Mouse (Mus musculus): ENCODE results near the gene Agap1. TPM values are rescaled to one million over a fixed set of nuclear protein-coding genes. Genes with fewer than 3 reads are reported as not detected.

Agap1 gene
- total and polyA plus RNA-seq, 3 experiments = 0.01 TPM; not detected in 2

GRCm38 (mm10) chr1:89474853-89475252 is 20.2 kb downstream of the Agap1 start:
- TF ChIP-seq CHD2 (IDR thresholded peaks at IDR 0.05; ENCODE audit: low read length) (no peak), TCF12 (IDR thresholded peaks at IDR 0.05; ENCODE audit: low read depth, low read length) (no peak), MAZ (IDR thresholded peaks at IDR 0.05; ENCODE audit: low read depth, low read length) (no peak), ZC3H11A (IDR thresholded peaks at IDR 0.05; ENCODE audit: low read depth, low read length) (no peak), MAX (IDR thresholded peaks at IDR 0.05; ENCODE audit: low read length) (no peak), EP300 (IDR thresholded peaks at IDR 0.05; ENCODE audit: low read depth in 1 of 2, low read length in 2 of 2) (no peak), JUND (IDR thresholded peaks at IDR 0.05; ENCODE audit: low read depth, low read length) (no peak), E2F4 (IDR thresholded peaks at IDR 0.05; ENCODE audit: borderline replicate concordance, low read depth, low read length) (no peak), POLR2A (IDR thresholded peaks at IDR 0.05; ENCODE audit: control insufficient read depth in 1 of 2, insufficient read depth in 1 of 2, low read depth in 1 of 2, low read length in 2 of 2, poor library complexity in 1 of 2) (no peak), ELF1 (IDR thresholded peaks at IDR 0.05; ENCODE audit: low read depth, low read length) (no peak), TBP (IDR thresholded peaks at IDR 0.05; ENCODE audit: low read depth, low read length) (no peak)
- H3K27me3 ChIP-seq (ENCODE audit: control insufficient read depth in 1 of 2, insufficient read depth in 2 of 2, low read length in 2 of 2) = no peaks in the 10 kb centered on the region
- no peaks in the 10 kb centered on the region for H3K4me1 ChIP-seq (ENCODE audit: control insufficient read depth in 1 of 2, insufficient read depth in 2 of 2, low read length in 2 of 2)
- no peaks in the 10 kb centered on the region for H3K79me2 ChIP-seq (ENCODE audit: control insufficient read depth, insufficient read depth, low read length, poor library complexity)
- H3K27ac ChIP-seq (ENCODE audit: control insufficient read depth, low read depth, low read length) = no peak overlapping the region
- no peaks in the 10 kb centered on the region for H3K36me3 ChIP-seq (ENCODE audit: control insufficient read depth in 1 of 2, insufficient read depth in 2 of 2, low read length in 2 of 2)
- H3K4me3 ChIP-seq (ENCODE audit: control insufficient read depth in 1 of 2, insufficient read depth in 1 of 2, low read depth in 2 of 2, low read length in 2 of 2) = no peak overlapping the region
- no peak overlapping the region for H3K9ac ChIP-seq (ENCODE audit: control insufficient read depth, low read depth, low read length, poor library complexity, severe bottlenecking)
- no peak for DNase-seq (ENCODE audit: low read depth, low spot score)
- no peaks in the 10 kb centered on the region for H3K9me3 ChIP-seq (replicated peaks; ENCODE audit: insufficient read depth, low read length)

DNA sequence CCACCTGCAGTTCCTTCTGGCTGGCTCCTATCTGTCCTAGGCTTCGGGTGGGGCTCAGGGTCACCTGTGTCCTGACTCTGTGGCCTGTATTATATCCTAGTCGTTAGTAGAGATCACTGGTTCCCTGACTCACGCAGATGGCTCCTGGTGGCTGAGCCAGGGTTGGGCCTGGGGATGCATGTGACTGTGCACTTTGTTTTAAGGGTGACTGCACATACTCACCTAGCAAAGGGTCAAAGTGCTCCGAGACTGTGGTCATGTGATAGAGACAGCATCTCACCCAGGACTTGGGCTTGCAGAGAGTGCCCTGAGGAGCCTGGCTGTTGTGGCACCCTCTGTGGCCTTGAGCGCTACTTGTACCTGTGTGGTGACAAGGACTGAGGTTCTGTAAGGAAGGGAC is 22.4 kb downstream of the Agap1 start:
- H3K27me3 ChIP-seq (ENCODE audit: control insufficient read depth in 1 of 2, insufficient read depth in 2 of 2, low read length in 2 of 2) = no peaks in the 10 kb centered on the region
- H3K4me1 ChIP-seq (ENCODE audit: control insufficient read depth in 1 of 2, insufficient read depth in 2 of 2, low read length in 2 of 2) = no peaks in the 10 kb centered on the region
- H3K36me3 ChIP-seq (ENCODE audit: control insufficient read depth in 1 of 2, insufficient read depth in 2 of 2, low read length in 2 of 2) = no peaks in the 10 kb centered on the region
- H3K9ac ChIP-seq (ENCODE audit: control insufficient read depth, low read depth, low read length, poor library complexity, severe bottlenecking) = no peak overlapping the region
- H3K4me3 ChIP-seq (ENCODE audit: control insufficient read depth in 1 of 2, insufficient read depth in 1 of 2, low read depth in 2 of 2, low read length in 2 of 2) = no peak overlapping the region
- TF ChIP-seq JUND (IDR thresholded peaks at IDR 0.05; ENCODE audit: low read depth, low read length) = no peak
- no peak for TF ChIP-seq MAZ (IDR thresholded peaks at IDR 0.05; ENCODE audit: low read depth, low read length)
- no peak for TF ChIP-seq NRF1 (IDR thresholded peaks at IDR 0.05; ENCODE audit: insufficient read depth, low read depth, low read length, poor library complexity, severe bottlenecking)
- TF ChIP-seq SMC3 (IDR thresholded peaks at IDR 0.05; ENCODE audit: low read depth, low read length) = no peak
- TF ChIP-seq BHLHE40 (IDR thresholded peaks at IDR 0.05; ENCODE audit: borderline replicate concordance, low read depth, low read length) = no peak
- no peak for TF ChIP-seq HCFC1 (IDR thresholded peaks at IDR 0.05; ENCODE audit: low read depth, low read length)
- no peak for TF ChIP-seq TAL1 (IDR thresholded peaks at IDR 0.05; ENCODE audit: low read length)
- TF ChIP-seq ZKSCAN1 (IDR thresholded peaks at IDR 0.05; ENCODE audit: low read depth, low read length) = no peak
- TF ChIP-seq MYC (IDR thresholded peaks at IDR 0.05; ENCODE audit: low read depth, low read length) = no peak
- TF ChIP-seq TBP (IDR thresholded peaks at IDR 0.05; ENCODE audit: low read depth, low read length) = no peak
- no peak for TF ChIP-seq MYB (IDR thresholded peaks at IDR 0.05; ENCODE audit: low read depth, low read length)
- no peak for DNase-seq (ENCODE audit: low read depth, low spot score)
- H3K9me3 ChIP-seq (replicated peaks; ENCODE audit: insufficient read depth, low read length) = no peaks in the 10 kb centered on the region
- no peaks in the 10 kb centered on the region for H3K79me2 ChIP-seq (ENCODE audit: control insufficient read depth, insufficient read depth, low read length, poor library complexity)
- H3K27ac ChIP-seq (ENCODE audit: control insufficient read depth, low read depth, low read length) = no peak overlapping the region

Data from MEL (cell line).